Mouse (Mus musculus) cortical plate, adult 2 months (tissue): ENCODE measurements around the gene Nt5dc2. TPM values are rescaled to one million over a fixed set of nuclear protein-coding genes. Genes with fewer than 3 reads are reported as not detected.

Source experiments
- H3K27ac ChIP-seq: fragments of 200-500 bp; 2 replicates; pipeline ENCODE4 v1.5.1; 2012; ENCODE audit warnings: low read length, control low read depth, inconsistent platforms; ENCODE audit not compliant: insufficient read depth
- H3K4me1 ChIP-seq: fragments of 200-500 bp; 2 replicates; pipeline ENCODE4 v1.6.1; 2011; ENCODE audit warnings: low read length; ENCODE audit not compliant: control insufficient read depth, insufficient read depth
- H3K4me3 ChIP-seq: fragments of 200-500 bp; 2 replicates; pipeline ENCODE4 v1.5.1; 2011; ENCODE audit warnings: mild to moderate bottlenecking, low read length, control low read depth; ENCODE audit not compliant: insufficient read depth
- CTCF ChIP-seq: fragments of 200-500 bp; IDR thresholded peaks from 2 replicates; pipeline ENCODE4 v1.5.1; 2011; ENCODE audit warnings: mild to moderate bottlenecking, control low read depth, low read length; ENCODE audit not compliant: insufficient read depth; ENCODE audit errors: extremely low read depth
- POLR2A ChIP-seq: fragments of 200-500 bp; IDR thresholded peaks from 2 replicates; pipeline ENCODE4 v1.6.1; 2011; ENCODE audit warnings: mild to moderate bottlenecking, low read length, control low read depth; ENCODE audit not compliant: insufficient read depth; ENCODE audit errors: extremely low read depth
- polyA plus RNA-seq: library from polyadenylated mRNA; depleted of rRNA; stranded (reverse); fragments of >200 nt; gene quantifications from 2 replicates; pipeline ENCODE4 v1.2.3, GENCODE M21; 2012; rRNA removed

Gene Nt5dc2
- polyA plus RNA-seq, 1 experiment, result 13.0 TPM

- Histone ChIP-seq H3K4me1 (no peaks in the 10 kb centered on the region), H3K4me3 (no peak overlapping the region), H3K27ac (no peak overlapping the region)
- no peak for TF ChIP-seq CTCF
- no peak for TF ChIP-seq POLR2A
Measured at GRCm38 (mm10) chr14:31177715-31178114, 46.9 kb downstream of the Nt5dc2 start.

- no peak overlapping the region for H3K27ac ChIP-seq
- H3K4me3 ChIP-seq, result no peak overlapping the region
- TF ChIP-seq POLR2A (no peak), CTCF (no peak)
- no peaks in the 10 kb centered on the region for H3K4me1 ChIP-seq
Measured at GRCm38 (mm10) chr14:31179677-31180365, 49.0 kb downstream of the Nt5dc2 start.

- Histone ChIP-seq H3K4me3 (no peak overlapping the region), H3K4me1 (no peaks in the 10 kb centered on the region), H3K27ac (no peak overlapping the region)
- TF ChIP-seq POLR2A (no peak), CTCF (no peak)
Measured at GRCm38 (mm10) chr14:31181512-31181911, 50.7 kb downstream of the Nt5dc2 start.

- Histone ChIP-seq H3K4me1 (no peaks in the 10 kb centered on the region), H3K4me3 (no peak overlapping the region), H3K27ac (no peak overlapping the region)
- TF ChIP-seq POLR2A, result no peak
- TF ChIP-seq CTCF, result no peak
Measured at GRCm38 (mm10) chr14:31182786-31183290, 52.0 kb downstream of the Nt5dc2 start.

- Histone ChIP-seq H3K4me1 (0 out of 2 replicates have a peak, but pooled peaks cover 1% of the 10 kb centered on the region), H3K27ac (peak overlapping the region; percentile 14; the same call in 1 of the 2 replicates), H3K4me3 (no peak overlapping the region)
- TF ChIP-seq POLR2A (no peak), CTCF (no peak)
Measured at GRCm38 (mm10) chr14:31183541-31183940, 52.7 kb downstream of the Nt5dc2 start.

- TF ChIP-seq CTCF, result no peak
- TF ChIP-seq POLR2A, result no peak
- 0 out of 2 replicates have a peak, but pooled peaks cover 1% of the 10 kb centered on the region for H3K4me1 ChIP-seq
- no peak overlapping the region for H3K4me3 ChIP-seq
- H3K27ac ChIP-seq, result peak overlapping the region; percentile 21; the same call in 1 of the 2 replicates
Measured at GRCm38 (mm10) chr14:31184195-31184594, 53.3 kb downstream of the Nt5dc2 start.

- TF ChIP-seq POLR2A (no peak), CTCF (no peak)
- Histone ChIP-seq H3K4me3 (no peak overlapping the region), H3K27ac (no peak overlapping the region)
Measured at GRCm38 (mm10) chr14:31186656-31187055, 55.8 kb downstream of the Nt5dc2 start.

More at GRCm38 (mm10) chr14:31186656-31187055, 55.8 kb downstream of the Nt5dc2 start:
- H3K4me1 ChIP-seq, result 0 out of 2 replicates have a peak, but pooled peaks cover 1% of the 10 kb centered on the region

Other genes starting within 250 kb of the Nt5dc2 start
- 0.04 and 0.09 TPM in 2 replicates for gene Itih4, start 244.6 kb upstream of the Nt5dc2 start, polyA plus RNA-seq
- 33.1 and 33.5 TPM in 2 replicates for gene Itih3, start 207.3 kb upstream of the Nt5dc2 start, polyA plus RNA-seq
- gene Itih1, start 187.8 kb upstream of the Nt5dc2 start, polyA plus RNA-seq, result not detected in 2 replicates
- gene Nek4, start 179.7 kb upstream of the Nt5dc2 start, polyA plus RNA-seq, result 13.3 and 14.2 TPM in 2 replicates
- 93.9 and 94.9 TPM in 2 replicates for gene Glt8d1, start 129.7 kb upstream of the Nt5dc2 start, polyA plus RNA-seq
- 251 and 272 TPM in 2 replicates for gene Spcs1, start 129.4 kb upstream of the Nt5dc2 start, polyA plus RNA-seq
- 15.5 and 17.0 TPM in 2 replicates for gene Pbrm1, start 111.9 kb upstream of the Nt5dc2 start, polyA plus RNA-seq
- 55.6 and 57.8 TPM in 2 replicates for gene Gnl3, start 111.9 kb upstream of the Nt5dc2 start, polyA plus RNA-seq
- gene Smim4, start 2.1 kb upstream of the Nt5dc2 start, polyA plus RNA-seq, result 26.7 and 28.4 TPM in 2 replicates
- gene Stab1, start 37.6 kb downstream of the Nt5dc2 start, polyA plus RNA-seq, result 17.0 and 17.6 TPM in 2 replicates
- 43.3 and 50.1 TPM in 2 replicates for gene Tnnc1, start 77.3 kb downstream of the Nt5dc2 start, polyA plus RNA-seq
- 293 TPM in 2 replicates for gene Nisch, start 85.9 kb downstream of the Nt5dc2 start, polyA plus RNA-seq
- gene Sema3g, start 86.8 kb downstream of the Nt5dc2 start, polyA plus RNA-seq, result 3.1 and 3.2 TPM in 2 replicates
- 5.3 and 7.6 TPM in 2 replicates for gene Phf7, start 120.3 kb downstream of the Nt5dc2 start, polyA plus RNA-seq
- 140 and 143 TPM in 2 replicates for gene Bap1, start 120.4 kb downstream of the Nt5dc2 start, polyA plus RNA-seq
- gene Dnah1, start 192.8 kb downstream of the Nt5dc2 start, polyA plus RNA-seq, result 6.0 and 6.5 TPM in 2 replicates
- 31.2 and 32.4 TPM in 2 replicates for gene Capn7, start 205.6 kb downstream of the Nt5dc2 start, polyA plus RNA-seq